In the genomic region with DNA sequence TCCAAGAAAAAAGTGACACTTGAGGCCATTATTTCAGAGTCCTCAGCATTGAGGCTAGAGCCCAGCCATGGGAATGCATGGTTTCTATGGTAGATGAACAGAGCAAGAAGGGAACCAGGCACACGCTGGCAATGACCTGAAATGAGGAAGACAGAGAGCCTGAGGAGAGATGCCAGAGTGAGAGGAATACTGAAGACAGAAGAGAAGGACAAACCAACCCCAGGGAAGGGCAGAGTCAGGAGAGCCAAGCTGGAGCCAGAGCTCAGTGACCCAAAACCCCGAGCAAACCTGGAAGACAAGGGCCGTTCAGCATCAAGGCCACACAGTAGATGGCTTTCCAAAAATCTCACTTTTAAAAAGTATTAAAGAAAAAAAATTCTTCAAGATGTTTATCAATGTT, we compare ENCODE assay signal across 19 mouse cellular contexts. TPM values are rescaled to one million over a fixed set of nuclear protein-coding genes. Genes with fewer than 3 reads are reported as not detected.
A peak's percentile ranks its signal among the peaks of the same experiment; 100 is the strongest.
DNase-seq lines count a peak whose midpoint lies in the region; ATAC-seq lines count a peak whose summit lies in the region.
"Had no signal": no experiment of that assay in that cellular context is flagged by ENCODE, and none has a peak within 500 bp of the region (broad histone marks: within the 10 kb centered on the region; RNA-seq: fewer than 3 reads in every experiment).

No protein-coding gene starts in this region.

- intact Hi-C loops in heart, postnatal 10 days (cut with DNase I) = no loop called here

- no peaks in the 10 kb centered on the region for H3K27me3 ChIP-seq in heart, embryonic 11.5 days (ENCODE audit: control insufficient read depth, insufficient read depth, low read length)
- H3K27me3 ChIP-seq in kidney, embryonic 16.5 days (ENCODE audit: insufficient read depth, low read length) = no peaks in the 10 kb centered on the region
- H3K27me3 ChIP-seq in kidney, embryonic 14.5 days (ENCODE audit: control insufficient read depth, insufficient read depth, low read length) = no peaks in the 10 kb centered on the region
- no peaks in the 10 kb centered on the region for H3K27me3 ChIP-seq in heart, embryonic 15.5 days
- H3K27me3 ChIP-seq: limb, embryonic 13.5 days; megakaryocyte, embryonic 14.5 days; midbrain, embryonic 15.5 days; Patski had no signal

- peak; percentile 4 for DNase-seq in adrenal gland, postnatal 14 days
- no peak for DNase-seq in adrenal gland, postnatal 25 days
- no peak for DNase-seq in heart, postnatal 10 days
- DNase-seq in cerebellum, adult 11 months = no peak
- DNase-seq: cerebellum, postnatal 36 days; kidney, adult 11 months; kidney, postnatal 4 days; lung, adult 2 months; right cerebral cortex, postnatal 4 days had no signal

- no peak overlapping the region for H3K27ac ChIP-seq in heart, embryonic 11.5 days (ENCODE audit: low read depth, low read length)
- H3K27ac ChIP-seq in kidney, embryonic 16.5 days (ENCODE audit: low read length) = no peak overlapping the region
- H3K27ac ChIP-seq in kidney, embryonic 14.5 days (ENCODE audit: low read depth, low read length) = no peak overlapping the region
- peak overlapping the region; percentile 68 for H3K27ac ChIP-seq in heart, embryonic 15.5 days
- H3K27ac ChIP-seq: limb, embryonic 13.5 days; midbrain, embryonic 15.5 days; stomach, postnatal 0 days had no signal

- no peaks in the 10 kb centered on the region for H3K9me3 ChIP-seq in heart, embryonic 11.5 days (replicated peaks; ENCODE audit: control insufficient read depth, low read length)
- H3K9me3 ChIP-seq in kidney, embryonic 16.5 days (ENCODE audit: low read length) = no peaks in the 10 kb centered on the region
- no peaks in the 10 kb centered on the region for H3K9me3 ChIP-seq in kidney, embryonic 14.5 days (ENCODE audit: control insufficient read depth, low read length)
- no peaks in the 10 kb centered on the region for H3K9me3 ChIP-seq in heart, embryonic 15.5 days (replicated peaks)
- H3K9me3 ChIP-seq: limb, embryonic 13.5 days; megakaryocyte, embryonic 14.5 days; midbrain, embryonic 15.5 days had no signal

- WGBS in heart, embryonic 11.5 days (ENCODE audit: insufficient replicate concordance) = 70% methylated on average over 3 of the region's 3 CpGs
- WGBS in kidney, embryonic 16.5 days = 61% methylated on average over 3 of the region's 3 CpGs
- WGBS in kidney, embryonic 14.5 days = 61% methylated on average over 3 of the region's 3 CpGs
- WGBS in heart, embryonic 15.5 days = 69% methylated on average over 3 of the region's 3 CpGs

- no peak overlapping the region; the same call in 1 of the 2 replicates for H3K4me3 ChIP-seq in heart, embryonic 11.5 days (ENCODE audit: low read depth, low read length)
- H3K4me3 ChIP-seq in kidney, embryonic 16.5 days (ENCODE audit: low read length) = no peak overlapping the region
- no peak overlapping the region for H3K4me3 ChIP-seq in kidney, embryonic 14.5 days (ENCODE audit: low read length)
- peak overlapping the region; percentile 69 for H3K4me3 ChIP-seq in heart, embryonic 15.5 days
- H3K4me3 ChIP-seq: megakaryocyte, embryonic 14.5 days; midbrain, embryonic 15.5 days had no signal

- H3K9ac ChIP-seq in heart, embryonic 11.5 days (ENCODE audit: low read depth, low read length) = peak overlapping the region; percentile 64
- no peak overlapping the region for H3K9ac ChIP-seq in kidney, embryonic 16.5 days (replicated peaks; ENCODE audit: low read length)
- no peak overlapping the region for H3K9ac ChIP-seq in kidney, embryonic 14.5 days (ENCODE audit: low read depth, low read length)
- H3K9ac ChIP-seq in heart, embryonic 15.5 days = peak overlapping the region; percentile 66
- H3K9ac ChIP-seq: midbrain, embryonic 15.5 days had no signal

- no peaks in the 10 kb centered on the region for H3K36me3 ChIP-seq in heart, embryonic 11.5 days (ENCODE audit: control insufficient read depth, insufficient read depth, low read length)
- H3K36me3 ChIP-seq in kidney, embryonic 16.5 days (ENCODE audit: insufficient read depth, low read length) = peaks cover 3% of the 10 kb centered on the region; the same call in 1 of the 2 replicates
- no peaks in the 10 kb centered on the region for H3K36me3 ChIP-seq in kidney, embryonic 14.5 days (ENCODE audit: control insufficient read depth, insufficient read depth, low read length)
- peaks cover 12% of the 10 kb centered on the region for H3K36me3 ChIP-seq in heart, embryonic 15.5 days
- H3K36me3 ChIP-seq: midbrain, embryonic 15.5 days had no signal

- H3K4me2 ChIP-seq in heart, embryonic 11.5 days = peak overlapping the region; percentile 85
- 0 out of 2 replicates have a peak overlapping the region, but pooled peaks have one; percentile 11 for H3K4me2 ChIP-seq in kidney, embryonic 16.5 days (replicated peaks; ENCODE audit: low read depth, low read length)
- H3K4me2 ChIP-seq in kidney, embryonic 14.5 days (replicated peaks; ENCODE audit: low read depth, low read length) = no peak overlapping the region
- peak overlapping the region; percentile 79 for H3K4me2 ChIP-seq in heart, embryonic 15.5 days
- H3K4me2 ChIP-seq: midbrain, embryonic 15.5 days had no signal

- no peak for ATAC-seq in heart, embryonic 11.5 days (replicated peaks; ENCODE audit: insufficient number of reproducible peaks, low FRiP score, low TSS enrichment)
- no peak for ATAC-seq in kidney, embryonic 16.5 days (ENCODE audit: low FRiP score, low TSS enrichment)
- ATAC-seq in kidney, embryonic 14.5 days (ENCODE audit: low FRiP score, low TSS enrichment) = no peak
- ATAC-seq in heart, embryonic 15.5 days (replicated peaks; ENCODE audit: insufficient number of reproducible peaks, insufficient read depth, low FRiP score, low read depth) = no peak
- ATAC-seq: CD4-positive, CD25-positive, alpha-beta regulatory T cell, adult 4 months; midbrain, embryonic 15.5 days; Patski had no signal

- H3K4me1 ChIP-seq in heart, embryonic 11.5 days (ENCODE audit: control insufficient read depth, insufficient read depth, low read length) = peaks cover 3% of the 10 kb centered on the region; the same call in 1 of the 2 replicates
- H3K4me1 ChIP-seq in kidney, embryonic 16.5 days (ENCODE audit: insufficient read depth, low read length) = peaks cover 21% of the 10 kb centered on the region
- peaks cover 15% of the 10 kb centered on the region; the same call in 1 of the 2 replicates for H3K4me1 ChIP-seq in kidney, embryonic 14.5 days (ENCODE audit: control insufficient read depth, insufficient read depth, low read length)
- H3K4me1 ChIP-seq in heart, embryonic 15.5 days (replicated peaks) = peaks cover 18% of the 10 kb centered on the region

RNA-seq across cellular contexts. Expression of a gene that starts 2.1 kb away (rescaled TPM):
- 43.6 and 46.4 TPM in 2 replicates for total RNA-seq in adrenal gland, postnatal 14 days (2021)
- total RNA-seq in adrenal gland, postnatal 25 days (2021) = 50.5 and 57.7 TPM in 2 replicates
- polyA plus RNA-seq in heart, embryonic 11.5 days (2014; fragmentation: Nextera tagmentation; extraction: Ambion mirVana) = 49.2 and 55.8 TPM in 2 replicates
- total RNA-seq in heart, postnatal 10 days (2021) = 100 to 1,000 TPM; 144 to 148 TPM
- 18.1 and 20.6 TPM in 2 replicates for polyA plus RNA-seq in kidney, embryonic 16.5 days (2015; fragmentation: Nextera tagmentation; extraction: Ambion mirVana)
- 13.0 and 22.2 TPM in 2 replicates for polyA plus RNA-seq in kidney, embryonic 14.5 days (2014; fragmentation: Nextera tagmentation; extraction: Ambion mirVana)
- 120 and 150 TPM in 2 replicates for polyA plus RNA-seq in heart, embryonic 15.5 days (2015; fragmentation: Nextera tagmentation; extraction: Ambion mirVana)

RNA-seq across cellular contexts. Expression of a gene that starts 53.4 kb away (rescaled TPM):
- 14.3 and 21.6 TPM in 2 replicates for total RNA-seq in adrenal gland, postnatal 14 days (2021)
- total RNA-seq in adrenal gland, postnatal 25 days (2021) = 22.6 and 31.4 TPM in 2 replicates
- 26.7 and 26.8 TPM in 2 replicates for polyA plus RNA-seq in heart, embryonic 11.5 days (2014; fragmentation: Nextera tagmentation; extraction: Ambion mirVana)
- total RNA-seq in heart, postnatal 10 days (2021) = 1 to 10 TPM; 6.6 to 7.7 TPM
- 22.4 and 28.1 TPM in 2 replicates for polyA plus RNA-seq in kidney, embryonic 16.5 days (2015; fragmentation: Nextera tagmentation; extraction: Ambion mirVana)
- 20.2 and 21.2 TPM in 2 replicates for polyA plus RNA-seq in kidney, embryonic 14.5 days (2014; fragmentation: Nextera tagmentation; extraction: Ambion mirVana)
- 14.8 and 18.6 TPM in 2 replicates for polyA plus RNA-seq in heart, embryonic 15.5 days (2015; fragmentation: Nextera tagmentation; extraction: Ambion mirVana)

Comparison
In these comparisons a context has a peak if more than half of its experiments do, and no peak if none do; other contexts are left out.
1. H3K9ac ChIP-seq: peak in heart, embryonic 11.5 days (single experiment) and heart, embryonic 15.5 days (single experiment); none in kidney, embryonic 16.5 days (single experiment) and kidney, embryonic 14.5 days (single experiment).